Mouse (Mus musculus) kidney, embryonic 16.5 days (tissue): ENCODE results near the gene Kirrel3. TPM values are rescaled to one million over a fixed set of nuclear protein-coding genes. Genes with fewer than 3 reads are reported as not detected.

Experiments
- ATAC-seq: fragments of 200-750 bp; cut with Nextera tagmentation; 2 replicates; pipeline ENCODE4 v1.8.0; 2017; ENCODE audit warnings: moderate TSS enrichment; ENCODE audit not compliant: low FRiP score, low TSS enrichment
- H3K27ac ChIP-seq: fragments of 300-500 bp; sonication (generic); 2 replicates; pipeline ENCODE4 v1.5.1; 2014; ENCODE audit warnings: low read length
- H3K27me3 ChIP-seq: fragments of 300-500 bp; sonication (generic); 2 replicates; pipeline ENCODE4 v1.6.1; 2014; ENCODE audit warnings: low read length, control low read depth, mixed read lengths; ENCODE audit not compliant: insufficient read depth
- H3K36me3 ChIP-seq: fragments of 300-500 bp; sonication (generic); 2 replicates; pipeline ENCODE4 v1.6.1; 2014; ENCODE audit warnings: low read length, control low read depth, mixed read lengths; ENCODE audit not compliant: insufficient read depth
- H3K4me1 ChIP-seq: fragments of 300-500 bp; sonication (generic); 2 replicates; pipeline ENCODE4 v1.6.1; 2014; ENCODE audit warnings: low read length, control low read depth, mixed read lengths; ENCODE audit not compliant: insufficient read depth
- H3K4me2 ChIP-seq: fragments of 300-500 bp; sonication (generic); replicated peaks from 2 replicates; pipeline ENCODE4 v1.6.1; 2014; ENCODE audit warnings: low read depth, low read length
- H3K4me3 ChIP-seq: fragments of 300-500 bp; sonication (generic); 2 replicates; pipeline ENCODE4 v1.5.1; 2014; ENCODE audit warnings: mild to moderate bottlenecking, low read length
- H3K9ac ChIP-seq: fragments of 300-500 bp; sonication (generic); replicated peaks from 2 replicates; pipeline ENCODE4 v1.6.1; 2014; ENCODE audit warnings: low read length
- H3K9me3 ChIP-seq: fragments of 300-500 bp; sonication (generic); 2 replicates; pipeline ENCODE4 v1.6.1; 2016; ENCODE audit warnings: low read length, control low read depth
- WGBS: fragments of 180-500 bp; shearing (Covaris S2); extraction: QIAGEN DNeasy Blood & Tissue Kit; methylation state at CpG from one replicate; pipeline ENCODE4 v1.1.7; 2014; 5-methylcytosine and 5-hydroxymethylcytosine counted together
- polyA plus RNA-seq: library from polyadenylated mRNA; unstranded; fragments of >200 nt; fragmentation: Nextera tagmentation; extraction: Ambion mirVana; gene quantifications from 2 replicates; pipeline ENCODE4 v1.2.1, GENCODE M21; 2015

Kirrel3 gene
- polyA plus RNA-seq, 1 experiment from 2014 or later, result 2.6 TPM

GRCm38 (mm10) chr9:34901888-34902287, 416.2 kb downstream of the Kirrel3 start:
- H3K4me3 ChIP-seq, result no peak overlapping the region
- H3K27me3 ChIP-seq, result no peaks in the 10 kb centered on the region
- no peaks in the 10 kb centered on the region for H3K4me1 ChIP-seq
- no peak overlapping the region for H3K4me2 ChIP-seq
- WGBS, result 74% methylated on average over 2 of the region's 2 CpGs
- H3K27ac ChIP-seq, result no peak overlapping the region
- no peak for ATAC-seq
- H3K36me3 ChIP-seq, result no peaks in the 10 kb centered on the region
- H3K9ac ChIP-seq, result no peak overlapping the region
- no peaks in the 10 kb centered on the region for H3K9me3 ChIP-seq

GRCm38 (mm10) chr9:34905164-34905563, 419.5 kb downstream of the Kirrel3 start:
- Histone ChIP-seq H3K9ac (no peak overlapping the region), H3K27me3 (no peaks in the 10 kb centered on the region), H3K27ac (no peak overlapping the region), H3K9me3 (no peaks in the 10 kb centered on the region), H3K36me3 (no peaks in the 10 kb centered on the region), H3K4me1 (no peaks in the 10 kb centered on the region), H3K4me3 (no peak overlapping the region), H3K4me2 (no peak overlapping the region)
- no peak for ATAC-seq
- 85% methylated on average over 6 of the region's 6 CpGs for WGBS

- WGBS, result 78% methylated on average over 3 of the region's 3 CpGs
- ATAC-seq, result no peak
- no peak overlapping the region for H3K27ac ChIP-seq
- no peak overlapping the region for H3K9ac ChIP-seq
- no peak overlapping the region for H3K4me2 ChIP-seq
- H3K4me1 ChIP-seq, result no peaks in the 10 kb centered on the region
- no peaks in the 10 kb centered on the region for H3K27me3 ChIP-seq
- no peaks in the 10 kb centered on the region for H3K9me3 ChIP-seq
- H3K36me3 ChIP-seq, result no peaks in the 10 kb centered on the region
- no peak overlapping the region for H3K4me3 ChIP-seq
Measured at GRCm38 (mm10) chr9:34908040-34908439, 422.3 kb downstream of the Kirrel3 start.

GRCm38 (mm10) chr9:34911838-34912237, 426.1 kb downstream of the Kirrel3 start:
- no peaks in the 10 kb centered on the region for H3K36me3 ChIP-seq
- H3K9me3 ChIP-seq, result no peaks in the 10 kb centered on the region
- no peaks in the 10 kb centered on the region for H3K27me3 ChIP-seq
- no peak overlapping the region for H3K27ac ChIP-seq
- WGBS, result 82% methylated on average over 7 of the region's 7 CpGs
- H3K4me3 ChIP-seq, result no peak overlapping the region
- H3K9ac ChIP-seq, result no peak overlapping the region
- no peak for ATAC-seq
- H3K4me2 ChIP-seq, result no peak overlapping the region
- H3K4me1 ChIP-seq, result no peaks in the 10 kb centered on the region

GRCm38 (mm10) chr9:34912273-34912972, 426.7 kb downstream of the Kirrel3 start:
- H3K27me3 ChIP-seq, result no peaks in the 10 kb centered on the region
- H3K4me3 ChIP-seq, result no peak overlapping the region
- no peak overlapping the region for H3K27ac ChIP-seq
- 86% methylated on average over 2 of the region's 2 CpGs for WGBS
- H3K4me2 ChIP-seq, result no peak overlapping the region
- no peaks in the 10 kb centered on the region for H3K4me1 ChIP-seq
- no peak overlapping the region for H3K9ac ChIP-seq
- ATAC-seq, result no peak
- no peaks in the 10 kb centered on the region for H3K36me3 ChIP-seq
- H3K9me3 ChIP-seq, result no peaks in the 10 kb centered on the region

GRCm38 (mm10) chr9:34912996-34913395, 427.3 kb downstream of the Kirrel3 start:
- H3K9me3 ChIP-seq, result no peaks in the 10 kb centered on the region
- no peaks in the 10 kb centered on the region for H3K4me1 ChIP-seq
- no peaks in the 10 kb centered on the region for H3K27me3 ChIP-seq
- no peak overlapping the region for H3K9ac ChIP-seq
- no peak overlapping the region for H3K27ac ChIP-seq
- H3K4me3 ChIP-seq, result no peak overlapping the region
- no peak overlapping the region for H3K4me2 ChIP-seq
- H3K36me3 ChIP-seq, result no peaks in the 10 kb centered on the region
- WGBS, result 2% methylated on average over 5 of the region's 5 CpGs
- ATAC-seq, result peak; percentile 76; the same call in 1 of the 2 replicates

- 91% methylated on average over 5 of the region's 5 CpGs for WGBS
- no peaks in the 10 kb centered on the region for H3K4me1 ChIP-seq
- H3K27ac ChIP-seq, result no peak overlapping the region
- no peak overlapping the region for H3K9ac ChIP-seq
- no peaks in the 10 kb centered on the region for H3K36me3 ChIP-seq
- no peak for ATAC-seq
- H3K4me2 ChIP-seq, result no peak overlapping the region
- H3K9me3 ChIP-seq, result no peaks in the 10 kb centered on the region
- no peak overlapping the region for H3K4me3 ChIP-seq
- H3K27me3 ChIP-seq, result no peaks in the 10 kb centered on the region
Measured at GRCm38 (mm10) chr9:34918976-34919375, 433.3 kb downstream of the Kirrel3 start.

GRCm38 (mm10) chr9:34920116-34920515, 434.4 kb downstream of the Kirrel3 start:
- no peak for ATAC-seq
- Histone ChIP-seq H3K27ac (no peak overlapping the region), H3K9me3 (no peaks in the 10 kb centered on the region), H3K27me3 (no peaks in the 10 kb centered on the region), H3K9ac (no peak overlapping the region), H3K36me3 (no peaks in the 10 kb centered on the region), H3K4me3 (no peak overlapping the region), H3K4me1 (no peaks in the 10 kb centered on the region), H3K4me2 (no peak overlapping the region)
- 69% methylated on average over 3 of the region's 3 CpGs for WGBS

GRCm38 (mm10) chr9:34921941-34922340, 436.2 kb downstream of the Kirrel3 start:
- no peaks in the 10 kb centered on the region for H3K4me1 ChIP-seq
- H3K36me3 ChIP-seq, result no peaks in the 10 kb centered on the region
- H3K9ac ChIP-seq, result no peak overlapping the region
- H3K27me3 ChIP-seq, result no peaks in the 10 kb centered on the region
- no peak overlapping the region for H3K27ac ChIP-seq
- H3K9me3 ChIP-seq, result no peaks in the 10 kb centered on the region
- ATAC-seq, result no peak
- WGBS, result 83% methylated on average over 1 of the region's 1 CpGs
- H3K4me3 ChIP-seq, result no peak overlapping the region
- H3K4me2 ChIP-seq, result no peak overlapping the region

GRCm38 (mm10) chr9:34922716-34923115, 437.0 kb downstream of the Kirrel3 start:
- Histone ChIP-seq H3K9me3 (no peaks in the 10 kb centered on the region), H3K9ac (no peak overlapping the region), H3K27me3 (no peaks in the 10 kb centered on the region), H3K36me3 (no peaks in the 10 kb centered on the region), H3K27ac (no peak overlapping the region), H3K4me2 (no peak overlapping the region), H3K4me1 (no peaks in the 10 kb centered on the region), H3K4me3 (no peak overlapping the region)
- WGBS, result 72% methylated on average over 6 of the region's 6 CpGs
- no peak for ATAC-seq
